Mouse (Mus musculus) lung, postnatal 25 days (tissue): ENCODE data around the gene Map10.

Source experiments
- DNase-seq: peaks from one replicate; pipeline ENCODE4 v3.0.0; 2022; ENCODE audit warnings: low spot score

Map10 gene

DNA sequence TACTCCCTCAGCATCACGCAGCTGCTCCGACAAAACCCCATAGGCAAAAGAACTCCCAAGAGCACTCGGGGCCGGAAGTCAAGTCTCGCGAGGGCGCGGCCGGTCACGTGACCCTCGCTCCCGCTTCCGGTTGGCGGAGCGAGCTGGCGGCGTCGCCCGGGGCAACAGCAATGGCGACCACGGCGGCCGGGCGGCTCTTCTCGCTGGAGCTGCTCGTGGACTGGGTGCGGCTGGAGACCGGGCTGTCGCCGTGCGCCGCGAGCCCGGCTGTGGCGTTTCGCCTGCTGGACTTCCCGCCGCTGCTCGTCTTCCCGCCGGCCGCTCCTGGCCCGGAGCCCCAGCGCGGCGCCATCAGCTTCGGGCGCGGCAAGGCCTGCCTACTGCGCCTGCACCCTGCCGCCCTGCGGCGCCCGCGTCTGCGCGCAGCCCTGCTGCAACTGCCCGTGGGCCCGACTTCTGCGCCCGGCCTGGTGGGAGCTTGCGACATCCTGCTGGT lies at the start of gene Map10:
Gene Map10, plus strand, starts transcription at position 119 of the 496 bp plus-strand sequence.
- peak; percentile 85 for DNase-seq

DNA sequence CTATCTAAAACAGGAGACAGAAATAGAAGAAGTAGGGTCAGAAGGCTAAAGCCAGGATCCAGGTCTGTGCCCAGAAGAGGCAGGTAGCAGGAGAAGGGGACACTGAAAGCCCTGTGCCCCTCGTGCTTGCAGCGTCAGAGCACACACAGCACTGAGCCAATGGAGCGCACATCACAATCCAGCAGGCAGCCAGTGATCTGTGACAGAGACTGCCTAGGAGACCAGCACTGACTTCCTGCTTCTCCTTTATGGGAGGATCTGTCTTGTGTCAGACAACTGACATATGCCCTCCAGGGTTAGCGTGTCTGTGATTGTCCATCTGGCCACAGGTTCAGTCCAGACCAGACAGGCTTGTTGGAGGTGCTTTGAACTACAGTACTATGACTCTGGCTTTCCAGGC lies 49.3 kb upstream of the Map10 start:
- no peak for DNase-seq

DNA sequence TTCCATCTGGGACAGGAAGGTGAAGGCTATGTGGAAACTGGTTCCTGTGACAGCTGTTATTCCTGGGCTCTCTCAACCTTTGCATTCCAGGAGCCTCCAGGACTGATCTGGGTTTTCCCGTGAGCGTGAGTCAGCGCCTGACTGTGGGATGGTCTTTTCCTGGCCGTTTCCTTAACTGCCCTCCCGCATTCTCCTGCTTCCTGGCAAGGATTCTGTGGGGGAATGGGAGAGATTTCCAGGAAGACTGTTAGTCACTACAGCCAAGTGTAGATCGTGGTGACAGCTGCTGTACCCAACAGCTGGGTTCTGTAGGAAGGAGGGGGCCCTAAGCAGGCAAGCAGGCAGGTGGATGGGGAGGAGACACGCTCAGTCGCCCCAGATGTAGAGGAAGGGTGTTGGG lies 45.3 kb upstream of the Map10 start:
- DNase-seq, result no peak

DNA sequence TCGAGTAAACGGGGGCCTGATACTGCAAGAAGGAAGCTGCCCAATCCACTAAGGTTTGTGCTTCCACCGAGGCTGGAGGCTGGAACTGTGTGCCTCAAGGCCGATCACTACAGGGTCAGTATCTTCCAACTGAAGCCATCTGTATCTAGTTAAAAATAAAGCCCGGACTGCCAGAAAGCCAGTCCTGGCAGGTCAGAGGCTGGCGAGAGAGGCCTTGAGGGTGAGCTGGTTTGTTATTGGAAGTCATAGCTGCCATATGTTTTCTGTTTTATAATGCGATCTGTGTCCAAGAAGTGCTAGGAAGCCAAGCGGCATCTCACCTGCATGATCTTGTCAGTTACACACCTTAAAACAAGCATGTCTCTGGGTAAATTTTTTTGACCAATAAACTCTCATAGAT lies 43.2 kb upstream of the Map10 start:
- no peak for DNase-seq

DNA sequence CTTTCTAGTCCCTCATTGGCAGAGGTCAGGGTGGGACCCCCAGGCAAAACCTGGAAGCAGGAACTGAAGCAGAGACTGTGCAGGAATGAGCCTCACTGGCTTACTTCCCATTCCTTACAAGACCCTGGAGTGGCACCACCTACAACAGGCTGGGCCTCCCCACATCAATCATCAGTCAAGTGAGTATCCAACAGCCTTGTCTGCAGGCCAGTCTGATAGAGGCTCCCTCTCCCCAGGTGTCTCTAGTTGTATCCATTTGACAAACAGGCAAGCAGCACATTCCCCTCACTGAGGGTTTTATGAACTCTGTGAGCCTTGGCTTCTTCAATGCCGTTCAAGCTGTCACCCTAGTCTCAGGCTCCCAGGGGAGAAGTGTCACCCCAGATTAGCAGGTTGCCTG lies 40.8 kb upstream of the Map10 start:
- DNase-seq, result no peak

DNA sequence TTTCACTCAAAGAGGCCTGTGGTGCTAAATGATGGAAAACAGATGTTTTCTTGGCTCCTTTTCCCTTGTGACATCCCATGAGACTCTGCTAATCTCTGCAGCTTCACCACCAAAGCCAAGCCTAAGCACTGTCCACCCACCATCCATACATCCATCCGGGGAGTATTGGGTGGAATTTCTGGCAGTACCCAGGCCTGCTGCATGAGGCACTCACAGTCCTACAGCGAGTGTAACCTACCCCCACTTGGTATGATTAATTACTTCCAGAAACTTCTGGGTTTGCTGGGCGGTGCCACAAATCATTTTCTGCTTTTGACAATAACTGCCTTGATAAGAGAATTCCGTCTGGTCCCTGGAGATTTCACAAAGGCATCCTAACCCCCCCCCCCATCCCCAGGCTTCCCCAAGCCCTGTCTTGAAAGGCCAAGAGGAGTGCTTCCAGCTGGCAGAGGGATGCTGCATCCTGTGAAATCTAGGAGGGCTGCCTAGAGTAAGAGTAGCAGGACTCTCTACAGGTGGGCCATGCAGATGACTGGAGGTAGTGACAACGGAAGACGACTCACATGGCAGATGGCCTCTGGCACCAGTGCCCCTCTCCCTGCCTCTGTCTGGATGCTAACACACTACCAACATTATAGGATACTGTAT lies 31.1 kb upstream of the Map10 start:
- DNase-seq, result no peak

DNA sequence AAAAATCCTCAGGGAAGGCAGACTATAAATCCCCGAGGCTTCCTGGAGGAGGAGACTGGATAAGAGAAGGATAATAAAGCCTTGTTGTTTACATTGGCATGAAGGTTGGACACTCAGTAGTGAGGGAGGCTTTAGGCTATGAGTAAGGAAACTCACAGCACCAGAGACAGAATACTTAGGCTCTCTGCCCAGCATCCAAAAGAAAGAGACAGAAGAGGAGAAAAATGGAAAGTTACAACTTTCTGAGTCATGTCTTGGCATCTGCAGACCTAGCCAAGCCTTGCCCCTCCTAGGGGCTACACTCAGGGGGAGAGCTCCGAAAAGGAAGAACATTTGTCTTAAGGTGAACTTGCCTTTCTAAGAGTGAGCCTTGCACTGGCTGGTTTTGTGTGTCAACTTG lies 30.0 kb upstream of the Map10 start:
- no peak for DNase-seq

DNA sequence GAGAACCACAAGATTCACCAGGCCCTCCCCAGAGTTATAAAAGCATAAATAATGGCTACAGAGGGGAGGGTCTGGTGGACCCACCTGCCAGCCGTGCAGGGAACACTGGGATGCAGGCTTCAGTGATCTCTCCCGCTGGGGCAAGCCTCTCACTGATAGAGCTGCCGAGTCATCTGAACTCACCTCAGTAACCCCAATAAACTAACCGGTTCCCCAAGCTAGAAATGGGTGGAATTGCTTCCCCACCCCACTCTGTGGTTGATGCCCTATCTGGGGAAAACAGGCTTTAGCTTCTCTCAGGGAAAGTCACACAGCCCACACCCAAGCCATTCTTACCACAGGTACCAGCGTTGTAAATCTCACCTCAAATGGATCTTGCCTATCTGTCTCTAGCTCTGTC lies 28.9 kb upstream of the Map10 start:
- no peak for DNase-seq

DNA sequence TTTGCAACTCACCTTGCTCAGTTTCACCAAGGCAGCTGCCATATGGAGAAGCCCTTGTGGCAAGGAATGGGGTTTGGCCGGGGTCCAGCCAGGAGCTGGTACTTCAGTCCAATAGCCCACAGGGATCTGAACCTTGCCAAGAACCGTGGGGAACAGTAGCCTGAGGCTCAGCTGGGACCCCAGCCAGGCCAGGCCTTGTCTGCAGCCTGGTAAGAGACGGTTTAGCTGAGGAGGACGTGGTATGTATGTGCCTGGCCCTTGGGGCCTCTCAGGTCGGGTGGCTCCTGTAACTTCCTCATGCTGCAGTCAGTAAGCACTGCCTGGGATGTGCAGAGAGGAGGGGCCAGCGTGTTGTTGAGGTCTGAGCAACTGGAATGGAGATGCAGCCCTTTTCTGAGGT lies 27.8 kb upstream of the Map10 start:
- no peak for DNase-seq

DNA sequence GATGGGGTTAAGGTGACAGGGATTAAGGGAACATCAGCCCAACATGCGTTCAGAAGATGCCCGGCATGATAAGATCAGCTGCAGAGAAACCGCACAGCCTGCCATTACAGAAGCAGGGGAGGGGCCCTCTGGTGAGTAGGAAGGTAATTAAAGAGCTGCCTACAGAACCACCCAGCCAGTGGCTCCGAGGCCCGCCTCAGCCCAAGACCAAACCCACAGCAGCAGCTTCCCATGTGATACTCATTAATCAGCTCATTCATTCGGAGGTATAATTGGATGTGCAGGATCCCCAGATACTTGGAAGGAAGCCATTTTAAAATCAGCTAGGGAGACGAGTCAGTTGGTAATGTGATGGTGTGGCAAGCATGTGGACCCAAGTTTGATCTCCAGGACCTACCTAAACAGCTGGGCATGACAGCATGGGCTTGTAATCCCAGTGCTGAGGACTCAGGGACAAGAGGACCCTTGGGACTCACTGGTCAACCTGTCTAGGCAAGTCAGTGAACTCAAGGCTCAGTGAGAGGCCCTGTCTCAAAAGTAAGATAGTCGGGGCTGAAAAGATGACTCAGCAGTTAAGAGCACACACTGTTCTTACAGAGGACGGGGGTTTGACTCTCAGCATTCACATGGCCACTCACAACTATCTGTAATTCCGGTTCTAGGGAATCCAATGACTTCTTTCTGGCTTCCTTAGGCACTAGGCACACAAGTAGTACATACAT lies 23.7 kb upstream of the Map10 start:
- no peak for DNase-seq

DNA sequence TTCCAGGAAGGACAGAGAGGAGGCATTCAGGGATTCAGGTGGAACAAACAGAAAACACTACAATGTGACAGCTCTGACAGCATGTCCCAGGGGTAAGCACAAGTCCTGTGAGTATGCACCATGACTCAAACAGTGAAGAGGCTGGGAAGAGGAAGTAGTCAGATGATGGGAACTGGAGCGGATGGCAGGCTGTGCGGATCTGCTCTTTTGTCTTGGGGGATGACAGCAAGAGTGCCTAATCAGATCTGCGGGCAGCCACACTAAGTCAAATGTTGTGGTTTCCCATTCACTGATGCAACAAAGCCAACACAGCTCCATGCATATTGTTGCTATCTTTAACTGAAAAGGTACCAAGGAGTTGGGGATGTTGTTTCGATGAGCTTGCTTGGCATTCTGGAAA lies 20.2 kb upstream of the Map10 start:
- DNase-seq, result no peak

DNA sequence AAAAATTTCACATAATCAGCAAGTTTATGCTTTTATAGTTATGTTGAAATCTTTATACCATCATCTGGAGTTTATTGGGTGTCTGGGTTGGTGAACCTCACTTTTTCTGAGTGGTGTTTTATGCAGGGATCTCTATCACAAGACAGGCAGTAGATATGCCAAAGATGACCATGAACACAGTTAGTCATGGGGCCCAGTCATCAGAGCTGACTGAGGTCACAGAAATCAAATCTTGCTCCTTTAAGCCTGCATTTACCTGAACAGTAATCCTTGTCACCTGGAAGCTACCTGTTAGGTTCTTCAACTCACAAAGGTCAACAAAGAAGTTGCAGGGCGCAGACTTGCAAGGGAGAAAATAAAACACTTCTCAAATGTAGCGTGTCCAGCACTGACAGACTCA lies 14.8 kb upstream of the Map10 start:
- DNase-seq, result no peak

DNA sequence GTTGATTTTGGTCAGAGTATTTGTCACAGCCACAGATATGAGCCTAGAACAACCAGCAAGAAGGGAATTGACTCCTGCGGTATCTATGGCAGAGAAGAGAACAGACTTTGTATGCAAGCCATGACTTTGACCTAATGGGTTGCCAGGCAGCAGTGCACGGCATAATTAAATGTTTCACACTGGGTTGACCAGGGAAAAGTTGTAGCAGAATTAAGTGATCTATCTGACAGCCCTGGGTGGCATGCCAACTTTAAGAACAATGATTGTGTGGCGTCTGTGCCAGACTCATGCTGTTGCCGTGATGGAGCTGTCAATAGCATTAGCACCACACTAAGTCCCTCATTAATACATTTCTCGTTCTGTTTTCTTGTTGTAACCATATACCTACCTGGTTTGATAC lies 11.1 kb upstream of the Map10 start:
- DNase-seq, result no peak

DNA sequence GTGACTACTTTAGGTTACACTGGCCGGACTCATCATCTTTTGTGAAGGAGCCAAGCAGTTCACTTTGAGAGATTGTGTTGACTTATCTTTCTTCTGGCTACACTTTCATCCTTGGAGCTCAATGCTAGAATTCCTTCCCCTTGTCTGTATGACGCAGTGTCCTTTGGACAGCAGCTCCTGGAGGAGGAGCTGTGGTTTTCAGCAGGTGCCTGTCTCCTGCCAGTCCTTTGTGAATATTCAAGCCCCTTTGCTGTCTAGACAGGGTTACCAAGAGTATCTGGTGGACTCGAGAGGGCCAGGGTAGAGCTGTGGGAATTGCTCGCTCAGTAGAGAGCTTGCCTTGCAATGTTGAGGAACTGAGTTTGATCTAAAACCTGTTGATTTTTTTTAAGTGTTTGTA lies 10.7 kb upstream of the Map10 start:
- DNase-seq, result no peak

DNA sequence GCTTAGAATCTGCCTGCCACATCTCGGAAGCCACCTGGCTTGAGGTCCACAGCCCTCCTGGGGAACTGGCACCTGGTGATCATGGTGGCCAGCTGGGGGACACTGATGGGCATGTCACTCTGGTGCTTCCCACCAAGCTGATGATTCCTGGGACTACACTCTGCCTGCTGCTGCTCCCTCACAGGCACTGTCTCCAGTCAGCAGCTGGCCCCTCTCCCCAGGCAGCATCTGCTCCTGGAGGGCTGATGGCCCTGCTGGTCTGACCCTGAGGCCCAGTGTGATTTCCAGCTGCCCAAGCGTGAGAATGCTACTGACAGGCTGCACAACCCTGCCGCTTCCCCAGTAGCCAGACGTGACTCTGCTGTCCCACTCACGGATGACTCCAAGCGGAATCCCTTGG lies 9.2 kb upstream of the Map10 start:
- DNase-seq, result no peak

DNA sequence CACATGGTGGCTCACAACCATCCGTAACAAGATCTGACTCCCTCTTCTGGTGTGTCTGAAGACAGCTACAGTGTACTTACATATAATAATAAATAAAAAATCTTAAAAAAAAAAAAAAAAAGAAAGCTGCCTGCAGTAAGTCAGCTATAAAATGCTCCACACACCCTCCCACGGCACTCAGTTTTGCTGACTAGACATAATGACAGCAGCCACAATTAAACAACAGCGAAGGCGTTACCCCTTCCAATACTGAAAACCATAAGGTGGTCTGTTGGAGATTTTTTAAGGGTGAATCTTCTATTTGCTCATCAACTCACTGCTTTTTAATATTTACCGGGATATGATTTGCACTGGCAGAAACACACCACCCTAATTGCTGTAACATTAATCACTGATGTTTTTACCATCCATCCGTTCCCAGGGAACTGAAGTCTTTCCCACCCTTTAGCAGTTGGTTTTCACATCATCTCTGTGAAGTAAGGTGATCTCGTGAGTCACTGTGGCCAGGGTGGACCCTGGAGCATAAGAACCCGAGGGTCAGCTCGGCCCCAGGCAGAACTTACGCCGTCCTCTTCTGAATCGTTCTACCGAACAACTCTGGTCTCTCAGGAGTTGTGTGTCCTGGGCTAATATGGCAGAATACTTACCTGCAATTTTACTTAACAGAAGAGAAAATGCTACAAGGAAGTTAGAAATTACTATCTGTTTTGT lies 7.5 kb upstream of the Map10 start:
- no peak for DNase-seq

DNA sequence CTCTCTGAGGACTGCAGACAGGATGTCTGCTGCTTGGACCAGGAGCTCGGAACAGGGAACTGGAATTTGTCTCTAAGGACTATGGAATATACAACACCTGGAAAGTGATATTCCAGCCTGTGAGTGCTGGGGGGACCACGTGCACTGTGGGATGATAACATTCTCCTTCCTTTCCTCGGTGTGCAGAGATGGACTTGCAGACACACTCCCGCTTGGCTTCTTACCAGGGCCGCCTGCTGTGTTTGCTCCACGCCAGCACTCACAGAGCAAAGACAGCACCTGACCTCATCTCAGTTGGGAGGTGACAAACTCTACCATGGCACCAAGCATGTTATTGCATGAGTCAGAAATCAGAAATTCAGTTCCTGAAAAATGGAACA lies 7.0 kb upstream of the Map10 start:
- DNase-seq, result no peak

DNA sequence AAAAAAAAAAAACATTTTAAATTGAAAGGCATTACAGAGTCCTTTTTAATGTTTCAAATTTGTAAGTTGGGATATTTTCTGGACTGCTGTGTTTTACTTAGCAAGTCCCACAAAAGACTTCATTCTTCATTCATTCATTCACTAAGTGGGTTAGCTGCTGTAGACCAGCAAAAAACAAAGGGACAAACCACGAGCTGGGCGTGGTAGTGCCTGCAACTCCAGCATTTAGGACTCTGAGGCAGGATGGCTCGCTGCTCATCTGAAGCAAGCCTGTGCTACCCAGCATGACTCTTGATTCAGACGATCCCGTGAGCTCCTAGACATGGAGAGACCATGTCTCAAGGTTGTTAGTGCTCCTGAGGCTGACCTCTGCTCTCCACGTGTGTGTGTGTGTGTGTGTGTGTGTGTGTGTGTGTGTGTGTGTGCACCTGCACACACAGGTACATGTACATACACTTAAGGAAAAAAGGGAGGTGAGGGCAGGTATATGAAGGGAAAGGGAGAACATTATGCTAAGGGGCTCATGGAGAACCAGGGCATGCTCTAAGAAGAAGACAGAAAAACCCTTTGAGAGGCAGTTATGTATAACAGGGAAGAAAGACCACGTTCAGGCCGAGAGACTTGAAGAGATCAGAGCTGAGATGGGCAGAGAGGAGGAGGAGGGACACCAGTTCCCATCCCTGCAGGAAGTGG lies 4.3 kb upstream of the Map10 start:
- DNase-seq, result no peak

DNA sequence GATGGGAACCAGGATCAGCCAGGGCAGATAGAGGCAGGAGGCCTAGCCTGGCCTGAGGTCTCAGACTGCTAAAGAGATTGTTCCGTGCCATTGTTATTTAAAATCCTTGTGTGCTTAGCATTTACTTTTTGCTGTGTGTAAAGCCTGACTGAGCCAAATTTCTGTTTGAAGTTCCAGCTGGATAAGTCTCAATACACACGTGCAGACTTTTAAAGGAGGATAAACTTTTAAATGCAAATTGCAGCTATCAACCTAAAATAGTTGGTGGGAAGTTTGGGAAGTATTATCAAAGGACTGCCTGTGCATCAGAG lies 3.8 kb upstream of the Map10 start:
- no peak for DNase-seq

DNA sequence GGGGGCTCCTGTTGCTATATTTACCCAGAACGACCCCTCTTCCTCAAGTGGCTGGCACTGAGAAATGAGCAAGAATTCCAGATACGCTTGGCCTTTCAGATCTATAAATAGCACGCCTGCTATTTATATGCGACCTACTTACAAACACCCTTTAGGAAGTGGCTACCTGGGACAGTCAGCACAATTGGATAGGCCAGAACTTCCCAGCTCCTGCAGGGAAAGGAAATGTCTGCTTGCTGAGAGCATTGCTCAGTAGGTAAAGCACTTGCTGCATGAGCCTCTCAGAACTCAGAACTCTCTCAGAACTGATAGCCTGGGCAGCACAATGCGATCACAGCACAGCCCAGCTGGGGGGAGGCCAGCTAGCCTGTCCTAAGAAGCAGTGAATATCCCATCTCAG lies 3.4 kb upstream of the Map10 start:
- DNase-seq, result no peak

DNA sequence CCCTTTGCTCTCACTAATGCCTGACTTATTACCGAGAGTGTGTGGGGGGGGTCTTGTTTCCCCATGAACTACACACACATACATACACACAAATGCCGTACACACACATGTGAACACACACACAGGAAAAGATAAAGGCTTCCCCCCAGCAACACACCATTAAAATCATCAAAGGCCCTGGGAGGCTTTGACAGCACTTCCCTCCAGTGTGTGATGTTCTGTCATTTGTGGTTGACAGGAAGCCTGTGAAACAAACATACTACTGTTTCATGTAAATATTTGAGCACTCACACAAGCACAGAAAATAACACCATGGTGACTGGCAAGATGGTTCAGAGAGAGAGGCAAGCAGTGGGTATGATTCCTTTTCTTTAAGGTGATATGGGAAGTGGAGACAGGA lies 2.4 kb upstream of the Map10 start:
- peak; percentile 18 for DNase-seq

DNA sequence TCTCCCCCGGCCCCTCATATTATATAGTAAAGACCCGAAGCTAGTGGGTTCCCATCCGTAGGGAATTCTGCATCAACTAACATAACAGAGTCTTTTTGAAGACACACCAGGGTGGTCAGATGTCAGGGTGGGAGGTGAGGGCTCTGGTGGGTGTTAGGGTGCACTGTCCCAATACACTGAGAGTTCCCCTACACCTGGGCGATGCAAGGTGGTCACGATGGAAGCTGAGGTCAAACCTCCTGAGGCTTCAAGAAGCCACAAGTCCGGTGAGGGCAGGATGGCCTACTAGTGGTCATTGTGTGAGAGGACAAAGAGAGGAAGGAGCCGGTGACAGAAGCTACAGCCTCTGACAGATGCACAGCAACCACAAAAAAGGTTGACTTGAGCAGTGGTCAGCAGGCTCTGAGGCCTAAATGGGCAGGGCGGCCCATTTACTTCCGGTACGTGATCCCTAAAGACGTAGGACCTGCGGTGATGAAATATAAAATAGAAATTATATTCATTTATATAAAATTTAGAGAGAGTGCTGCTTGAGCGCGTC lies 389 bp upstream of the Map10 start:
- no peak for DNase-seq

DNA sequence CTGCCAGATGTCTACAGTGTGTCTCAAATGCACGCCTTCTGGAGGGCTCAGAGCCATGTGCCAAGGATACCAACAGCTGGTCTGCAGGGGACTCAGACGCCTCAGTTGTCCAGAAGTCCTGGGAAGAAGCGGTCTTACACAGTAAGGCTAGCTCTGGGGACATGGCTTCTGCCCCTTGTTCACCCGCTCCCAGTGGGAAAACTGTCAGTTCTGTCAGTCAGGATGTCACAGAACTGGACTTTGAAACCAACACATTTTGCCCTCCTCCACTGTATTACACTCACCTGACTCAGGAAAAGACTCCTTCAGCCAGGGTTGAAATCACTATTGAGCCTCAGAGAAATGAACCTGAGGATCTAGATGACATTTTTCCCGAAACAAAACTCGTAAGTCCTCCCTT lies 802 bp downstream of the Map10 start:
- no peak for DNase-seq
